Mouse (Mus musculus) hindbrain, embryonic 14.5 days (tissue): ENCODE data around the gene Mbnl2. TPM values are rescaled to one million over a fixed set of nuclear protein-coding genes. Genes with fewer than 3 reads are reported as not detected.
A peak's percentile ranks its signal among the peaks of the same experiment; 100 is the strongest.
"Not testable (repeated sequence)": the region's sequence is repeated elsewhere in the genome, so short reads cannot be mapped to it uniquely, and the experiment has no call there.

Source experiments
- ATAC-seq: fragments of 200-750 bp; cut with Nextera tagmentation; 2 replicates; pipeline ENCODE4 v1.8.0; 2017; ENCODE audit warnings: moderate number of reproducible peaks, mild to moderate bottlenecking, moderate TSS enrichment, moderate library complexity; ENCODE audit not compliant: low FRiP score
- DNase-seq: peaks from one replicate; pipeline ENCODE4 v3.0.0-alpha.2; 2015; ENCODE audit warnings: low spot score
- H3K27ac ChIP-seq: fragments of 300-500 bp; sonication (generic); 2 replicates; pipeline ENCODE4 v1.5.1; 2014; ENCODE audit warnings: mild to moderate bottlenecking, moderate library complexity
- H3K27me3 ChIP-seq: fragments of 300-500 bp; sonication (generic); 2 replicates; pipeline ENCODE4 v1.6.1; 2014; ENCODE audit warnings: mild to moderate bottlenecking, low read length, mixed read lengths; ENCODE audit not compliant: control insufficient read depth, insufficient read depth
- H3K36me3 ChIP-seq: fragments of 300-500 bp; sonication (generic); replicated peaks from 2 replicates; pipeline ENCODE4 v1.6.1; 2014; ENCODE audit not compliant: control insufficient read depth, insufficient read depth
- H3K4me1 ChIP-seq: fragments of 300-500 bp; sonication (generic); replicated peaks from 2 replicates; pipeline ENCODE4 v1.6.1; 2014; ENCODE audit warnings: antibody characterized with exemption, low read length, mixed read lengths; ENCODE audit not compliant: control insufficient read depth, insufficient read depth
- H3K4me2 ChIP-seq: fragments of 300-500 bp; sonication (generic); replicated peaks from 2 replicates; pipeline ENCODE4 v1.6.1; 2014; ENCODE audit warnings: mild to moderate bottlenecking, moderate library complexity
- H3K4me3 ChIP-seq: fragments of 300-500 bp; sonication (generic); replicated peaks from 2 replicates; pipeline ENCODE4 v1.5.1; 2014; ENCODE audit warnings: mild to moderate bottlenecking, low read length
- H3K9ac ChIP-seq: fragments of 300-500 bp; sonication (generic); 2 replicates; pipeline ENCODE4 v1.6.1; 2014
- H3K9me3 ChIP-seq: fragments of 300-500 bp; sonication (generic); 2 replicates; pipeline ENCODE4 v1.6.1; 2016; ENCODE audit warnings: low read length; ENCODE audit not compliant: control insufficient read depth
- WGBS: fragments of 180-500 bp; shearing (Covaris S2); extraction: QIAGEN DNeasy Blood & Tissue Kit; methylation state at CpG from one replicate; pipeline ENCODE4 v1.1.7; 2014; 5-methylcytosine and 5-hydroxymethylcytosine counted together
- polyA plus RNA-seq: library from polyadenylated mRNA; unstranded; fragments of >200 nt; fragmentation: Nextera tagmentation; extraction: Ambion mirVana; gene quantifications from 2 replicates; pipeline ENCODE4 v1.2.1, GENCODE M21; 2014

Mbnl2 gene
- polyA plus RNA-seq, 1 experiment from 2014 or later: 24.4 TPM

- no peak overlapping the region for H3K27ac ChIP-seq
- ATAC-seq (no peak), DNase-seq (no peak)
- no peak overlapping the region for H3K4me2 ChIP-seq
- H3K36me3 ChIP-seq: no peaks in the 10 kb centered on the region
- H3K27me3 ChIP-seq: no peaks in the 10 kb centered on the region
- H3K4me1 ChIP-seq: peaks cover 15% of the 10 kb centered on the region
- H3K4me3 ChIP-seq: no peak overlapping the region
- WGBS: 96% methylated on average over 19 of the region's 19 CpGs
- H3K9me3 ChIP-seq: no peaks in the 10 kb centered on the region
- H3K9ac ChIP-seq: no peak overlapping the region
Measured at GRCm38 (mm10) chr14:120357321-120358070, 82.0 kb downstream of the Mbnl2 start.

- not testable (repeated sequence) for H3K4me2 ChIP-seq, H3K9ac ChIP-seq, H3K27ac ChIP-seq, DNase-seq, H3K27me3 ChIP-seq, H3K36me3 ChIP-seq, H3K9me3 ChIP-seq, H3K4me3 ChIP-seq, ATAC-seq
- WGBS: 98% methylated on average over 8 of the region's 8 CpGs
- H3K4me1 ChIP-seq: peaks cover 17% of the 10 kb centered on the region
Measured at GRCm38 (mm10) chr14:120359608-120360007, 84.1 kb downstream of the Mbnl2 start.

GRCm38 (mm10) chr14:120361121-120361520 is 85.7 kb downstream of the Mbnl2 start:
- WGBS: 72% methylated on average over 6 of the region's 6 CpGs
- no peak overlapping the region for H3K4me2 ChIP-seq
- H3K27ac ChIP-seq: no peak overlapping the region
- H3K9ac ChIP-seq: no peak overlapping the region
- H3K4me3 ChIP-seq: no peak overlapping the region
- no peaks in the 10 kb centered on the region for H3K36me3 ChIP-seq
- ATAC-seq: no peak
- no peak for DNase-seq
- no peaks in the 10 kb centered on the region for H3K9me3 ChIP-seq
- H3K27me3 ChIP-seq: no peaks in the 10 kb centered on the region
- H3K4me1 ChIP-seq: 0 out of 2 replicates have a peak, but pooled peaks cover 4% of the 10 kb centered on the region

GRCm38 (mm10) chr14:120362409-120362992 is 87.0 kb downstream of the Mbnl2 start:
- ATAC-seq: no peak; the same call in 1 of the 2 replicates
- Histone ChIP-seq H3K9ac (no peak overlapping the region), H3K4me3 (no peak overlapping the region), H3K4me1 (0 out of 2 replicates have a peak, but pooled peaks cover 3% of the 10 kb centered on the region), H3K9me3 (no peaks in the 10 kb centered on the region), H3K4me2 (no peak overlapping the region), H3K36me3 (no peaks in the 10 kb centered on the region), H3K27ac (no peak overlapping the region), H3K27me3 (no peaks in the 10 kb centered on the region)
- WGBS: 61% methylated on average over 8 of the region's 8 CpGs
- no peak for DNase-seq

- H3K9ac ChIP-seq: no peak overlapping the region
- H3K36me3 ChIP-seq: no peaks in the 10 kb centered on the region
- ATAC-seq (peak; percentile 48; the same call in 1 of the 2 replicates), DNase-seq (no peak)
- no peaks in the 10 kb centered on the region for H3K27me3 ChIP-seq
- H3K4me3 ChIP-seq: no peak overlapping the region
- no peak overlapping the region for H3K4me2 ChIP-seq
- H3K27ac ChIP-seq: no peak overlapping the region
- H3K9me3 ChIP-seq: no peaks in the 10 kb centered on the region
- H3K4me1 ChIP-seq: 0 out of 2 replicates have a peak, but pooled peaks cover 3% of the 10 kb centered on the region
- WGBS: 66% methylated on average over 8 of the region's 8 CpGs
Measured at GRCm38 (mm10) chr14:120363090-120363818, 87.8 kb downstream of the Mbnl2 start.

DNA sequence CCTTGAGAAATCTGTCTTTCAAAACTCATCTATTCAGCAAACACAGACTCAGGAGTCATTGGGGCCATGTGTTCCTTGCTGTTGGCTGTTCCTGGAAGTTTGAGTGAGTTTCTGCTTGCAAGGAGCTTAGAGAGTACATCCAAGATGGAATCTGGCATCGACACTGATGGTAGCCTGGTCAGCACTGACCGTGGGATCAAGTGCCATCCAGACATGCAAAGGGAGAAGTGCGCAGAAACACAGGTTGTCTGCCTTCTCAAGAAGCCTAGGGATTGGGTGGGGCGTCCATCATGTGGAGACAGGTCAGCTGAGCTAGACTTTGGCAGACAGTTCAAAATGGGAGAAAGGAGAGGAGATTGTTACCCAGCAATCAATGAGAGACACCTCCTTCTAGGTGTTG is 89.6 kb downstream of the Mbnl2 start:
- Histone ChIP-seq H3K9me3 (no peaks in the 10 kb centered on the region), H3K27me3 (no peaks in the 10 kb centered on the region), H3K4me1 (0 out of 2 replicates have a peak, but pooled peaks cover 3% of the 10 kb centered on the region), H3K4me3 (no peak overlapping the region), H3K9ac (no peak overlapping the region), H3K27ac (no peak overlapping the region), H3K36me3 (no peaks in the 10 kb centered on the region), H3K4me2 (no peak overlapping the region)
- DNase-seq: no peak
- ATAC-seq: no peak
- 96% methylated on average over 4 of the region's 4 CpGs for WGBS

DNA sequence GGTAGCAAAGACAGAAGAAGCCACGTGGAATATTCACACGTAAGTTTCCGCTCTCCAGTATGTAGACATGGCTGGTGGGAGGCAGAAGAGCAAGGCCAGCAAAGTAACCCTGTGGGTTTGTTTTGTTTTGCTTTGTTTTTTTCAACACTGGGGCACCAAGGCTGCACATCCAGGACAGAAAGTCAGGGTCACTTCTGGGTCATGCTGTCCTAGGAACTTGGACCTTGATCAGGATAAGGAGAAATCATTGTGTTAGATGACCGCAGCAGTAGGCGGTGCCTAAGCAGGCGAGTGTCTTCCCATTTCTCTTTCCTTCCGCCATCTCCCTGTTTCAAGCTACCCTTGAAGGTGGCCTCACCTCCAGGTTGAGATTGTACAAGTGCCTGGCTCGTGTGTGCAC is 91.5 kb downstream of the Mbnl2 start:
- Histone ChIP-seq H3K9me3 (no peaks in the 10 kb centered on the region), H3K36me3 (no peaks in the 10 kb centered on the region), H3K27me3 (no peaks in the 10 kb centered on the region), H3K4me2 (no peak overlapping the region), H3K4me1 (0 out of 2 replicates have a peak, but pooled peaks cover 3% of the 10 kb centered on the region), H3K4me3 (no peak overlapping the region), H3K27ac (no peak overlapping the region), H3K9ac (no peak overlapping the region)
- ATAC-seq (no peak), DNase-seq (no peak)
- 90% methylated on average over 8 of the region's 8 CpGs for WGBS

DNA sequence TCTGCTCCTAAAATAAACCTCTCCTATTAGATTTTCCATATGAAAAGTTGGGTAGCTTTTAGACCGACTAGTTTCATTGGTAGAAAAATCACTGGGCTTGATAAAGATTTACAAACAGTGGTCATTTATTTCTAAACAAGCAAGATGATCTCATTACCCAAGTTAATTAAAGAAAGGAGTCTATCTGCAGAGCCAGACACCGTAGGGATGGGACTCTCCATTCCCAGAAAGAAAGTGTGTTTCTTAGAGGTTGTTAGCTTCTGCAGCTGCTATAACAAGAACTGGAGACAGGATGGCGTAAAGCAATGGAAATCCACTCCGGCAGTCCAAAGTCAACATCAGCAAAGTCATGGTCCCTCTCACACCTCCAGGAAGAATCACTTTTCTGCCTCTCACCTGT is 92.1 kb downstream of the Mbnl2 start:
- no peaks in the 10 kb centered on the region for H3K36me3 ChIP-seq
- H3K27me3 ChIP-seq: no peaks in the 10 kb centered on the region
- DNase-seq (no peak), ATAC-seq (no peak)
- H3K4me2 ChIP-seq: no peak overlapping the region
- no peak overlapping the region for H3K9ac ChIP-seq
- WGBS: 91% methylated on average over 4 of the region's 4 CpGs
- H3K4me1 ChIP-seq: 0 out of 2 replicates have a peak, but pooled peaks cover under 1% of the 10 kb centered on the region
- no peak overlapping the region for H3K27ac ChIP-seq
- H3K4me3 ChIP-seq: no peak overlapping the region
- H3K9me3 ChIP-seq: no peaks in the 10 kb centered on the region

DNA sequence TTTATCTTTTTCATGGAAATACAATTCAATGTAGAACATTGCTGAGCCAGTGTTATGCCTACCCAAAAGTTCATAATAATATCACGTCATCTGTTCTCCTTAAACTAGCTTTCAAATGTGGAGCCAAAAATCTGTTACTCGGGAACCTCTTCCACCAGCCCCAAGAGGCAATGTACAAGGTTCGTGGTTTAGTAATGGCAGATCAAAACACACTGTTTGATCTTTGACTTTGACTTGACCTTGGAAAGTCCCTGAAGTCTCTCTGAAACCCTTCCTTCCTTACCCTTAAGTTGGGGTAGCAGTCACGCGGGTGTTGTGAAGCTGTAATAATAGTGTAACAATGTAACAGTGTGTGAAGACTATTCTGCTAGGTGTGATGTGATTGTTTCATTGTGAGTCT is 93.0 kb downstream of the Mbnl2 start:
- Histone ChIP-seq H3K4me2 (no peak overlapping the region), H3K36me3 (no peaks in the 10 kb centered on the region), H3K9me3 (no peaks in the 10 kb centered on the region), H3K27me3 (no peaks in the 10 kb centered on the region), H3K9ac (no peak overlapping the region), H3K4me1 (no peaks in the 10 kb centered on the region), H3K27ac (no peak overlapping the region), H3K4me3 (no peak overlapping the region)
- no peak for DNase-seq
- ATAC-seq: no peak
- WGBS: 90% methylated on average over 5 of the region's 5 CpGs
